Mouse (Mus musculus) 3134 (cell line): Measurements from ENCODE around the gene Vmn1r226.

Experiments used
- DNase-seq: peaks from one replicate; pipeline ENCODE4 v3.0.0-alpha.2; 2011; ENCODE audit warnings: low spot score; ENCODE audit not compliant: insufficient read length; ENCODE audit errors: extremely low read depth

Vmn1r226 gene

GRCm38 (mm10) chr17:20682543-20682942 lies at the start of gene Vmn1r226:
Vmn1r226 (plus strand) TSS chr17:20682843.
- no peak for DNase-seq

GRCm38 (mm10) chr17:20729543-20729942 lies 46.9 kb downstream of the Vmn1r226 start, which contains the start of gene Vmn1r227:
Vmn1r227 (plus strand) TSS chr17:20729843.
- no peak for DNase-seq
